Mouse (Mus musculus): Measurements from ENCODE around the gene Snx32.

Snx32 gene

DNA sequence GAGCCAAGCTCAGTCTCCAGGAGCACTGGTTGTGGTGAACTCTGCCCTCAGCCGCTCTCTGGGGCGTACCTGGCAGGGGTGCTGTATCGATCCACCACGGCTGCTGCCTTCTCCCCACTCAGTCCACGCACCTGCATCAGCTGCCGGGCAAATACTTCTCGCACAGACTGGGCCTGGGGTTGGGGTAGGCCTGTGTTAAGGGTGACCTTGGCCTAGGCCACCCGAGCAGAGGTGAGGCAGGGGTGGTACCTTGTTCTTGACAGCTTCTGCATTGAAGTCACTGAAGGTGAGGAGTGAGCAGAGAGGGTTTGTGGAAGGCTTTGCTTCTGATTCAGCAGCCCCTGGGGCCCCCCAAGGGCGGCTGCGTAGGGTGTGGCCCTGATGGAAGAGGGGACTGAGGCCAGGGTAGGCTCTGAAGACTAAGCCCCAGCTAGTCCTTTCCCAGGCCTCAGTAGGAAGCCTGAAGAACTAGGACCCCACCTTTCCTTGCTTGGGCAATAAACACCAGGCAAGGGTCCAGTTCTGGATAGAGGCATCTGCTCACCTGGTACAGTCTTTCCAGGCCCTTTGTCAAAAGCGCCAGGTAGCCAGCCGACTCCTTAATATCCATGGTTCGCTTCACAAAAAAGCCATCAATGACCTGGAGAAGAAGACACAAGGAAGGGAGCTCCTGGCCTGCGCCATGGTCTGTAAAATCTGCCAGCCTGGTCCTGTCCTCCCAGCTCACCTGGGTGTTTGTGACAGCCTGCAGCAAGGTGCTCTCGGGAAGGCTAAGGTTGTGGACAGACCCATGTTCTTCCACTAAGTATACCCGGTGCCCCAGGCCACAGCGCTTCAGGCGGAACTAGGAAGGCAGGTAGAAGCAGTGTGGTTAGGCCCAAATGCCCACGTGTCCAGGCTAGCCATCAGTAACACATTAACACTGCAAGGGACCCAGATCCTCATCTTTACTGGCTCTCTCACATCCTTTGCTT is 26.7 kb downstream of the Snx32 start:
- no peak for DNase-seq (ENCODE audit: low spot score in 2 of 2)

DNA sequence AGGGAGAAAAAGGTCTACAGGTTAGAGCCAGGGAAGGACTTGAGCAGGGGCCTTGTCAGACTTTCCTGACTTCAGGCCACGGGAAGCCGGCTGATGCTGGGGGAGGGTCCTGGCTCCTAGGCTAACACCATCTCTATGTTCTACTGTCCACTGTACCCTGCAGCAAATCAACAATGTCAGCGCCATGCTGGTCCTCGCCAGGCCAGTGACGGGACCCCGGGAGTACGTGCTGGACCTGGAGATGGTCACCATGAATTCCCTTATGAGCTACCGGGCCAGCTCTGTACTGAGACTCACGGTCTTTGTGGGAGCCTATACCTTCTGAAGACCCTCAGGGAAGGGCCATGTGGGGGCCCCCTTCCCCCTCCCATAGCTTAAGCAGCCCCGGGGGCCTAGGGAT is 28.9 kb downstream of the Snx32 start:
- DNase-seq (ENCODE audit: low spot score in 2 of 2): no peak

DNA sequence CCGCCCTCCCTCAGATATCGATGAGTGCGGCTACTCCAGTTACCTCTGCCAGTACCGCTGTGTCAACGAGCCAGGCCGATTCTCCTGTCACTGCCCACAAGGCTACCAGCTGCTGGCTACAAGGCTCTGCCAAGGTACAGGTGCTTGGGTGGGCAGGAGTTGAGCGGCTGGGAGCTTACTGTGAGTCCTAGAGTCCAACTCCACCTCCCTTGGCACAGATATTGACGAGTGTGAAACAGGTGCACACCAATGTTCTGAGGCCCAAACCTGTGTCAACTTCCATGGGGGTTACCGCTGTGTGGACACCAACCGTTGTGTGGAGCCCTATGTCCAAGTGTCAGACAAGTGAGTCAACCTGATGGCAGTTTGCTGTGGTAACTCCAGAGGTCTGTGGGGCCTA is 30.3 kb downstream of the Snx32 start:
- no peak for DNase-seq (ENCODE audit: low spot score in 2 of 2)

DNA sequence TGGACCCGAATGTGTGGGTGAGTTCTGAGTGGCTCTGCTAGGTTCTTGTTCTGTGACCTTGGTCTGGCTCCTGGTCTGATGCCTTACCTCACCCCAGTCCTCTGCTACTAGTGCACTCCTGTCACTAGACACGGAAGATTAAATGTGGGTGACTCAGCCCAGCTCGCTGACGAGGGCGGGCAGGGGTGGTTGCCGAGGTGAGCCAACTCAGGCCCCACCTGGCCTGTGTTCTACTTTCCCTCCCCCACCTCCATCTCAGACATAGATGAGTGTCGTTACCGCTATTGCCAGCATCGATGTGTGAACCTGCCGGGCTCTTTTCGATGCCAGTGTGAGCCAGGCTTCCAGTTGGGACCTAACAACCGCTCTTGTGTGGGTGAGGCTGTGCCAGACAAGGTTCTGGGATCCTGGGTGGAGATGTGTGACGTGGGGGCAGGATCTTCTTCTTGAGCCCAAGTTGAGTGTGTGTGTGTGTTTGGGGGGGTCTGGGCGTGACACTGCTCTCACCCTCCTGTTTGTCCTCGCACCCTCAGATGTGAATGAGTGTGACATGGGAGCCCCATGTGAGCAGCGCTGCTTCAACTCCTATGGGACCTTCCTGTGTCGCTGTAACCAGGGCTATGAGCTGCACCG is 32.6 kb downstream of the Snx32 start:
- peak in 1 of 2 experiments; percentile 36 for DNase-seq (ENCODE audit: low spot score in 2 of 2)

DNA sequence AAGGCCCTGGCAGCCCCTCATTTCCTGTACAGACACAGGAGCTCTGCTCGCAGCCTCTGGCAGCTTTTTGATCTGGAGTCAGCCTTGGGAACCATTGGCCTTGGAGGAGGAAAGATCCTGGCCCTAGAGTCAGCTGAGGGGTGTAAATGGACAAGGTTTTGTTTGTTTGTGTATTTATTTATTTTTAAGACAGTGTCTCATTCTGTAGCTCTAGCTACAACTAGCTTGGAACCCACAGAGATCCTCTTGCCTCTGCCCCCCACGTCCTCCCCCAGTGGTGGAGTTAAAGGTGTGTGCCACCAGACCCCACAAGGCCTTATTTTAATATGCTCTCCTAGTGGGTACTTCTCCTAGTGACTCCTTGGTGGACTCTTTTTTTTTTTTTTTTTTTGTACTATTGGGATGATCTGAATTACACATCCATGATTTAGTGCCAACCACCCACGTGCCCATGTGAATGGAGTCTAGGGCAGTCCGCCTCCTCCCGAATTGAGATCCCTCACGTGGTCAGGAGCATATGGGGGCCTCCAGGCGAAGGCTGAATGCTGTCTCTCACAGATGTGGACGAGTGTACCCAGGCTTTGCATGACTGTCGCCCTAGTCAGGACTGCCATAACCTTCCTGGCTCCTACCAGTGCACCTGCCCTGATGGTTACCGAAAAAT is 33.2 kb downstream of the Snx32 start:
- DNase-seq (ENCODE audit: low spot score in 2 of 2): no peak

DNA sequence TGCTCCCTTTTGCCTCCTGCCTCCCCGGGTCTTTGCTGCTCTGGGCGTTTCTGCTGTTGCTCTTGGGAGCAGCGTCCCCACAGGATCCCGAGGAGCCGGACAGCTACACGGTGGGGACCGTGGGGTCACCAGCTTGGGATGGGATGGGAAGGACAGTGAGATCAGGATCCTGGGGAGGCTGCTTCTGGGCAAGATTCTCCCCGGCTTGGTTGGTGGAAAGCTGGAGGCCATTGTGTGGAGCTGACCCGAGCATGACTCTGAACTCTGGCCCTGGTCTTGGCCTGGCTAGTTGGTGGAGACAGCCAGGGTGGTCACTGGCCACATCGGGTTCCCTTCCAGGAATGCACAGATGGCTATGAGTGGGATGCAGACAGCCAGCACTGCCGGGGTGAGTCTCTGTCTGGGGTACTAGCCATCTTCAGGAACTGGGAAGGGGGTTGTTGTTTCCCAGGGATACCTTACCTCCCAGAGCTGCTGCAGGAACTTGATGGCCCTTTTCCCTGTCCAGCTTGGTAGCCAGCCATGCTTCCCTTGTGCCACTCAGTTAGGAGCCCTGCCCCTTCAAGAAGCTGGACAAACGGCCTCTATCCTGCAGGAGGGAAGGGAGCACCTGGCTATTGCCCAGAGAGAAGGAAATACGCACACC is 35.1 kb downstream of the Snx32 start:
- no peak for DNase-seq (ENCODE audit: low spot score in 2 of 2)

DNA sequence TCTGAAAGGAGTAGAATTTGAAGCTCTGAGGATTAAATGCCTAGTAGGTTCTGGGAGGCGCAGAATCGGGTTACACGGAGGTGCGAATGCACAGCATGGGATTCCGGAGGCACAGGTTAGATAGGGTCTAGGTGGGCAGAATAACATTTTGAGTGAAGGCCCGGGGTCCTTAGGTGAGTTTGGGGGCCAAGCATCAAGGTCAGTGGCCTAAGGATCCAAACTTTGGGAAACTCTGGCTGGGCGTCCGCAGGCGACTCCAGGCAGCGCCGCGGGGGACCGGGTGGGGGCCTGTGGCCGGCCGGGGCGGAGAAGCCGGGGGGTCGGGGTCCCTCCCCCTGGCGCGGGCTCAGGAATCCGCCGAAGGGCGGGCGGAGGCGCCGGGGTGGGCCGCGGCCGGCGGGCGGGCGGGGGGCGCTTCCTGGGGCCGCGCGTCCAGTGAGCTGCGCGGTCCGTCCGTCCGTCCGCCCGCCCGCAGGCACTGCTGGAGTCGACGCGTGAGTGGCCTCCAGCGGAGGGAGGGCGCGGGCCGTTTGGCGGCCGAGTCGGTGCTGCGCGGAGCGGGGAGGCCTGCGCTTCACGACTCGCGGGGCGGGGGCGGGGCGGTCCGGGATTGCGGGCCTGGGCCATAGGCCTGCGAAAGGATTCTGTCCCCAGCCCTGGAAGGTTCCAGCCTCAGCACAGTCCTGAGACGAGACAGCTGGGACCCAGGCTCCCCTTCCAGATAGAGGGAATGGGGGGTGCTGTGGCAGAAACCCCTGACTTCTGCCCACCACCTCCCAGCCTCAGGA is 35.9 kb downstream of the Snx32 start:
- DNase-seq (ENCODE audit: low spot score in 2 of 2): peak in 1 of 2 experiments; percentile 30

DNA sequence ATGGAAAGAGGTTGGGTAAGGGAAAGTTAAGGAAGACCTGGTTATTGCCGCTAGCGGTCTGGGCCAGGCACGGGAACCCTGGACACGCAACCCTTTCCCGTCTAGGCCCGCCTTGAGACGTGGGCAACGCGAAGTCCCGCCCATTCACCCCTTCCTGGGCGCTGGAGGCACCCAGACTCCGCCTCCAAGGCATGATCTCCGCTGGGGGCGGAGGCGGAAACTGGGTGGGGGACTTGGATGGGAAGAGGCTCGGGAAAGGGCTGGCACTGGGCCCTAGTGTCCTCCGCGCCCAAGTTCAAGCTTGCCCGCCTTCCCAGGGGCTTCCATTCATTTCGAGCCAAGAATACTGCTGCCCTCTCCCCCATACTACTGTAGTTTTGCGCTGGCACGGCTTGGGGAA is 36.6 kb downstream of the Snx32 start, which contains the start of gene Efemp2:
Gene Efemp2 (plus strand): TSS at position 235 of the 400 bp plus-strand sequence.
- peak; percentile 72 to 82 for DNase-seq (ENCODE audit: low spot score in 2 of 2)

DNA sequence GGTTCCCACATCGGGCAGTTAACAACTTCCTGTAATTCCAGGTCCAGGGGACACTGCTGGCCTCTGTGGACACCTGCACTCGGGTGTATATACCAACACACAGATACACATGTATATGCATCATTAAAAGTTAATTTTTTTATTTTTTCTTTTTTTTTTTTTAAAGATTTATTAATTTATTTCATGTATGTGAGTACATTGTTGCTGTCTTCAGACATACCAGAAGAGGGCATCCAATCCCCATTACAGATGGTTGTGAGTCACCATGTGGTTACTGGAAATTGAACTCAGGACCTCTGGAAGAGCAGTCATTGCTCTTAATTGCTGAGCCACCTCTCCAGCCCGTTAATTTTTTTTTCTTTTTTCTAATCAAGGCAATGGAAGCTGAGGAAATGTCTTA is 37.5 kb downstream of the Snx32 start:
- no peak for DNase-seq (ENCODE audit: low spot score in 2 of 2)

DNA sequence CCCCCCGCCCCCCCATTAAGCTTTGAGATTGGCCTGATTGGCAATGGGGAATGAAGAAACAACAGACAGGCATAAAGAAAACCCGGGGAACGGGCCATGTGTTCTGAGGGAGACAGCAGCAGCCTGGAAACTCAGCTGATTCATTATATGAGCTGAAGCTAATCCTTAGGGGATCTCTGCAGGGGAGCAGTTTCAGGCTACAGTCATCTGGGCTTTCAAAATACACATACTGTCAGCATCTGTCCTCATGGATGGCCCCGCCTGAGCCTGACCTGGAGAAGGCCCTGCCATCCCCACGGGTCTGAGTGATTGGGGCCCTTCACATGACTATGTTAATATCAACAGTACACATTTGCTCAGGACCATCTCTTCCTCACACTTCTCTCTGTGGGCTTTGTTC is 38.5 kb downstream of the Snx32 start:
- no peak for DNase-seq (ENCODE audit: low spot score in 2 of 2)

DNA sequence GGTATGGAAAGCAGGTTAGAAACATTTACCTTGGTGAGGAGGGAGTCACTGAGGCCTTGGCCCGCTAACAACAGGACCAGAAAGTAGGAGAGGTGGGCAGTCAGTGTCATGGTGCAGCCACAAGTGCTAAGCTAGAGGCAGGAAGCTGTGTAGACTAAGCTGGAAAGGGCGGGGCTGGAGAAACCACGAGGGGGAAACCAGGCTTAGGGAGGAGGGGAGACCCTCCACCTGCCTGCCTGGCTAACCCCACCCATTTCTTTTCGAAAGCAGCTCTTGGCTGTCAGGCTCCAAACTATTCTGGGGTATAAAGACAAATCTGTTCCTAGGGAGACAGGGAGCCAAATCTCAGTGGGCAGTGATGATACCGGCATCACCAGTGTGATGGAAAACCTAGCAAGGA is 42.0 kb downstream of the Snx32 start, which contains the start of gene Ctsw:
Gene Ctsw (minus strand): TSS at position 134 of the 400 bp plus-strand sequence.
- no peak for DNase-seq (ENCODE audit: low spot score in 2 of 2)

DNA sequence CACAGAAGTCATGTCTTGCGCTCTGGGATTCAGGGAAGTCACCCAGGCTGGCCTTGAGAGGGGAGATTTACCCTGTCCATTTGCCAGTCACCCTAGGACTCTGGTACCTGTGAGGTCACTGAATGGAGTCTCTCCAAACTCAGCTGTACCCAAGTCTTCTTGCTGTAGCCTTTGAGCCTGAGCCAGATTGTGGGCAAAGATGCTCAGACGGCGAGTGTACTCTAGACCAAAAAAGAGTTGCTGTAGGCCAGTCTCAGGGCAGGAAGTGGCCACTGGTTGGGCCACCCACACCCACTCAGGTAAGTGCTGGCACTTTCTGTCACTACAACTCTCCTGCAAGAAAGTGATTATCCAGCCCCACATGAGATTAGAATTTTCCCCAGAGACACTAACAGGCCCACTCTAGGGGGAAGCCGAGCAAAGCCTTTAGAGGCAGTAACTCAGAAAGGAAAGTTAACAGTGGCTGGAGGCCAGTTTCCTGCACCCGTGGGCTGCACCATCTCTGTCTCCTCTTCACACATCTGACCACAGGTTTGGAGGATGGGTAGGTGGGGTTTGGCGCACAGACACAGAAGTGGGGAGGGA is 43.3 kb downstream of the Snx32 start:
- DNase-seq (ENCODE audit: low spot score in 2 of 2): no peak

DNA sequence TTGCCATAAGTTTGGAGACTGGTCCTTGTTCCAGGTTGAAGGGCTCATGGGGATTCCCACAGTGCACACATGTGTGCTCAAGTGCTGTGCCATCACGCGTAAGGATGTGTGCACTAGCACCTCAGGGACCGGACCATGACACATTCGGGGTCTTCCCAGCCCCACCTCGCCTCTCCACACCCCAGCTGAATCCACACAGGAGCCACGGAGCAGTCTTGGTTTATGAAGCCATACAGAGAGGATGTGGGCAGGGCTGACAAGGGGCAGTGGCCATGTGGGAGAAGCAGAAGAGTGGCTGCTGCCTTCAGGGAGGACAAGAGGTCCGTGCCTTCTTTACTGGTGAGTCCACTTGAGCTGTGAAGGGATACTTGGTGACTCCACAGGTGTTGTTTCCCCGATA is 45.3 kb downstream of the Snx32 start:
- no peak for DNase-seq (ENCODE audit: low spot score in 2 of 2)

DNA sequence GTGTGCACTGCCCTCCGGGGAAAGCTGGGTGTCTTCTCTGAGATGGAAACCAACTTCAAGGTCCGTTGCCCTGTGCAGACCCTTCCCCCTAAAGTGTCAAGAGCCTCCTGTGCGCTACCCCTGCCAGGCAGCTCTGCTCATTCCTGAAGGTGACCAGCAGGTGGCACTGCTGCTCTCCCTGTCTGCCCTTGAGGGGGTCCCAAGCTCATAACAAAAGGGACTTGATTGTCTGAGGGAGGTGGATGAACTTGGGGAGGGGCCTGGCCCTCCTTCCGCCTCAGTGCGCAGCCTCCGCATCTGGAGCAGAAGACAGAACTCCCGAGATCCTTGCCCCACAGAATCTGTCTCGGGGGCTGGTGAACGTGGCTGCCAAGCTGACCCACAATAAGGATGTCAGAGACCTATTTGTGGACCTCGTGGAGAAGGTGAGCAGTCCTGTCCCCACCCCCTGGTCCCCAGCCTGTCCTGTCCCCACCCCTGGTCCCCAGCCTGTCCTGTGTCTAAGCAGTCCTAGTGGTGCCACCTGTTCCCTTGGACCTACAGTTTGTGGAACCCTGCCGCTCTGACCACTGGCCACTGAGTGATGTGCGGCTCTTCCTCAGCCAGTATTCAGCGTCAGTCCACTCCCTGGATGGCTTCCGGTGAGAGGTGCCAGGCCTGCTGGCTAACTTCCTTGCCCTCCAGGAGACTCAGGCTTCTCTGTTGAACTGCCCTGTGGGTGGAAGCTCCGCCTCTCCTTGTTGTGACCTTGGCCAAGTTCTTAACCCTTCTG is 46.4 kb downstream of the Snx32 start:
- DNase-seq (ENCODE audit: low spot score in 2 of 2): no peak

DNA sequence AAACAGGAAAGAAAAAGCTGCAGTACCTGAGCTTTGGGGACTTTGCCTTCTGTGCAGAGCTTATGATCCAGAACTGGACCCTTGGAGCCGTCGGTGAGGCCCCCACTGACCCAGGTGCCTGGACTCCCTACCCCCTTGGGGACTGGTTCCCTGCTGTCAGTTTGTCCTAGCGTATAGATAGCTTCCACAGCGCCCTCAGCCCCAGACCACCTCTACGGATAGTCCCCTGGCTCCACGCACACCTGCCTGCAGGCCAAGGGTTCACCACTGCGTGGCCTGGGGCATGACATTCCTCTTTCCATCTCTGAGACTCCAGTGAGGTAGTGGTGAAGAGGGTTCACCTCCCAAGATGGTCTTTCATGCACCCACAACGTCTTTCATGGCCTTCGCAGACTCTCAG is 47.1 kb downstream of the Snx32 start:
- no peak for DNase-seq (ENCODE audit: low spot score in 2 of 2)

DNA sequence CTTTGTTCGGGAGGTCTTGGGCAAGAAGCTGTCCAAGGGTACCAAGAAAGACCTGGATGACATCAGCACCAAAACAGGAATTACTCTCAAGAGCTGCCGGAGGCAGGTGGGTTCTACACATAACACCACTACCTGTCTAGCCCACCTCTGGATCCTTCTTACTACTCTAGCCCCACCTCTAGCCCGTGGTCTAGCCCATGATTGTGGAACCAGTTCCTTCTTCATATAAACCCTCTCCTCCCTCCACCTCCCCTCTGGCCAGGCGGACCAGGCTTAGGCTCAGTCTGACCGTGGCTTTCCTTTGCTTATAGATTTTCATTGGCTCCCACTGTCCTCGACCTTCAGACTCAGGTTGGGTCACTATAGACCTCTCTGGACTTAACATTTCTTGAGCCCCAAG is 48.9 kb downstream of the Snx32 start:
- no peak for DNase-seq (ENCODE audit: low spot score in 2 of 2)

DNA sequence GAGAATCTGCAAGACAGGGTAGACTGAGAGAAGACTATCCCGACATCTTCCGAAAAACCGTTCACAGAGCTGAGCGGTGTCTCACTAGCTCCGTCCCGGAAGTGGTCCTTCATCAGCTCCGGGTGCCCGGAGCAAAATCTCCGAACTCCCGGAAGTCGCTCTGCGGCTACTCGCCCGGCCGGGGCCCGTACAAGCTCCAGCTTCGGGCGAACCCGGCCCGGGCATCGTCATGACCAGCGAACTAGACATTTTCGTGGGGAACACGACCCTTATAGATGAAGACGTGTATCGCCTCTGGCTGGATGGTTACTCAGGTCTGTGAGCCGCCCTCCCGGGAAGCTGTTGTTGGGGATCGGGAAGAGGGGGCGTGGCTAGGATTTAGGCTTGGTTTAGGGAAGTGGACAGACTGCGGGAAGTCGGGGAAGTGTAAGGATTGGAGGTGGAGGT is 49.9 kb downstream of the Snx32 start, which contains the start of gene Fibp:
Gene Fibp (plus strand): TSS at position 151 of the 447 bp plus-strand sequence.
- DNase-seq (ENCODE audit: low spot score in 2 of 2): peak; percentile 83 to 93

DNA sequence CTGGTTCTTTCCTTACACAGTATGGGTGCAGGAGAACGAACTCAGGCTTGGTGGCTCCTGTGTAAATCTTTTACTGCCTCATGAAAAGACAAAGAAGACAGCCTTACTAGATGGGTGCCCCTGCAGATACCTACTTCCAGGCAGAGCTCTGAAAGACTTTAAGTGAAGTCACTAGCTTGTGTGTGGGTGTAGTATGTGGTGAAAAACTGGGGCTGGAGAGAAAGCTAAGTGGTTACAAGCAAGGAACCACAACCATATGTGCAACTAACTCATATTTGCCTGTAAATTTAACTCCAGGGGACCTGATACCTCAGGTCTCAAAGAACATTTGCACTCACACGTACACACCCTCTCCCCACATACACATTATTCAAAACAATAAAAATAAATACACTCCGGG is 50.4 kb downstream of the Snx32 start:
- no peak for DNase-seq (ENCODE audit: low spot score in 2 of 2)

DNA sequence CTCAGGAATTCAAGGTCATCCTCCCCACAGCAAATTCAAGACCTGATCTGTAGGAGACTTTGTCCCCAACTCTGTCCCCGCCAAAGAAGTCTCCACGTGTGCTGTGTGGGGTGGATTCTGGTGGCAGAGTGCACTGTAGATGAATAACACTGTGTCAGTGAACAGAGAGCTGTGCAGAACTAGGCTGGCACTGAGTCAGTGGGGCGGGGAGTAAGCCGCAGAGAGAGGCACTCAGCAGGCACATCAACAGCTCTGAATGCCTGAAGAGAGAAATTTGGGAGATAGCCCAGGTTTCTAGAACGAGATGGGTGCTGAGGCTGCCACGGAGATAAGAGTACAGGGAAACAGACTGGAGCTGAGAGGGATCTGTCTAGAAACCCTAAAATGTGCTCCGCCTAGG is 51.3 kb downstream of the Snx32 start:
- no peak for DNase-seq (ENCODE audit: low spot score in 2 of 2)

Data from urinary bladder, adult 18-20 months (tissue).